Mouse (Mus musculus) gastrocnemius, postnatal 36 days (tissue): ENCODE measurements at regions not wholly inside any gene's neighbourhood (a gene's known extent, or its start where the extent isn't known, plus 50 kb on each side); places are given as distances from the start of the nearest gene placed in this dataset.

Experiments used
- DNase-seq, 2 experiments: peaks; one replicate each; pipeline ENCODE4 v3.0.0; 2022
- intact Hi-C: fragments of 180-260 bp; cut with DNase I; formaldehyde crosslinking; loops from one replicate; pipeline ENCODE4 v1.15.1; 2025

DNA sequence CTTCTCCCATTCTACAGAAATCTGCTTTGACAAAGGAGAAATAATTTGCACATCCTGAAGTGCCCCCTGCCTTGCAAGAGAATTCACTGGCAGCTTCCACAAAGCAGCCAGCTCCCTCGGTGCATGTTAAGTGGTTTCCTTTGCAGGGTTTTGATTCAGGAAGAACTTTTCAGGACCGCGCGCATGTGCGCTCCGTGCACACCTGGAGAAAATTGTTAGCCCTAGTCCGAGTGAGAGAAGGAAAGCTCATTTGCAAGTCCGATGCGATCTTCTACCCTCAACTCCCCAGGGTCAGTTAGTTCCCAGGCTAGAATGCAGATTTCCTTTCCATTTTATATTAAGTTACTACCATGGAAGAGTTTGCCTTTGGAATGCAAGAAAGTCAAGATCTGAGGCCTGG, 145.8 kb upstream of the Fstl4 start:
- DNase-seq, result no peak
- intact Hi-C loops, result no loop called here

DNA sequence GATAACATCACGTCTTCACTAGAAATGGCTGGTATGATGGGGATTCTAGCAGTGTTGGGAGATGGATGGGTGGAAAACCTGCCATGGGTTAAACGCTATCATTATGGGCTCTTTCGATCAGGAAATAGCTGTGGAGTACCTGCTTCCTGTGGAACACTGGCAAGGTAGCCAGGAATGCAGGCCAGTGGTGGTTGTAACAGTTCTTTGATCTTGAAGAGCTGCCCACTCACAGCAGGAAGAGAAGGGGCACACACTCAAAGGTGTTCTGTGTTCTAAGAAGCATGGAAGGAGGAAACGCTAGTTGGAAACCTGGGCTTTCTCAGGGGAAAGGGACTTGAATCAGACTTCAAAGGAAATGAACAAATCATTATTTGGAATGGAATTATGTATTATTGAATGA, 141.6 kb upstream of the Fstl4 start:
- DNase-seq, result no peak
- intact Hi-C loops, result no loop called here

DNA sequence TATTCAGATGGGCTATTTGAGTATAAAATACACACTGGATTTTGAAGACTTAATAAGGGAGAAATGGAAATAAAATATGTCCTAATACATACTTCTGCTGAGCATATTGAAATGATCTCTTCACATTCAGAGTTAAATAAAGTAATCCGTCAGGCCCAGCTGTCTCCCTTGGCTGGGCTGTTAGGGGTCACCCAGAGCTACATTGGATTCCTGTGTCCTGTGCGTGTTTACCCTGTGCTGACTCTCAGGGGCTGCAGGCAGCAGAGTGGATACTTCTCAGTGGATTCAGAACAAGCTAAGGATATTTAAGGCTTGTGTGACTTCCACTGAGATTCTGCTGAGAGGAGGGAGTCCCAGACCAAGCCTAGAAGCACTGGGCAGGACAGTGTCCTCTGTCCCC, 135.6 kb upstream of the Fstl4 start:
- intact Hi-C loops, result no loop called here
- no peak for DNase-seq

DNA sequence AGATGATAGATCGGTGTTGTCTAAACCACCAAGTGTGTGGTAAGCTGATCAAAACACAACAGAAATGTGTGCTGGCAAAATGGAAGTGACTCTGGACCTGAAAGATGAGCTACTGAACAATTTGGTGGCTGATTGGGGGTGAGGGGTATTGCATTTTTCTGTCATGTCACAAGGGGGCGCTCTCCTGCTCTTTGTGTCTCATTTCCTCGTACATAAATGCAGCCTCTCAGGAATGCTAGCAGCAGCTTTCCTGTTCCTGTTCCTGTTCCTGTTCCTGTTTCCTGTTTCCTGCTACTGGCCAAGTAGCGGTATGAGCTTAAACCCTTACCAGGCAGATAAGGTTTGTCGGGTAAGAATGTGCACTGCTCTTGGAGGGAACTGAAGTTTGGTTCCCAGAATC, 134.7 kb upstream of the Fstl4 start:
- intact Hi-C loops, result no loop called here
- no peak for DNase-seq

DNA sequence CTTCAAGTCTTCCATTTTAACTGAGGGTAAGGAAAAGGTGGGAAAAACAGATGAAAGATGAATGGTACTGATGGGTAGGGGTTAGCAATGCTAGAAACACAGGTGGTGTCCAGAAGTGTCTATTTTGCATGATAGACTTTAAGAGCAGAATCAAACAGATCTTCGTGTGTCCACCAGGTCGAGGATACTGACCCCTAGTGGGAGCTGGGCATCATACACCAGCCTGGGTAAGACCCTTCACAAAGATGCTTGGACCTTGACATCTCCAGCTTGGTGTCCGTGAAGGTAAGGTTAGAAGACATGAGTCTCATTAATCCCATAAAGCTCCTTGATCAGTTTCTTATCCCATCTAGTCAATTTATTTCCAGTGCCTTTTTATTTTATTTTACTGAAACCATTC, 132.9 kb upstream of the Fstl4 start:
- DNase-seq, result no peak
- intact Hi-C loops, result no loop called here

DNA sequence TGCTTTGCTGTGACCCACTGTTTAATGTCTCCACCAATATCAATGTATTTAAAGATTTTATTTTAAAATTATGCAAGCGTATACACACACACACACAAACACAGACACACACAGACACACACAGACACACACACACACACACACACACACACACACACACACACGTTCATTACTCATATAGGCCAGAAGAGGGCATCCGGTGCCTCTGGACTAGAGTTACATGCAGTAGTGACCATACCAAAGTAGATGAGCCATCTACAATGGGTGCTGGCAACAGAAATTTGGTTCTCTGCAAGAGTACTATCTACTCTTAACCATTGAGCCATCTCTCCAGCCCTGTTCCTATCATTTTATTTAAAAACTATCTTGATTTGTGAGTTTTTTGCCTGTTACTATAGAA, 130.2 kb upstream of the Fstl4 start:
- no peak for DNase-seq
- intact Hi-C loops, result no loop called here

DNA sequence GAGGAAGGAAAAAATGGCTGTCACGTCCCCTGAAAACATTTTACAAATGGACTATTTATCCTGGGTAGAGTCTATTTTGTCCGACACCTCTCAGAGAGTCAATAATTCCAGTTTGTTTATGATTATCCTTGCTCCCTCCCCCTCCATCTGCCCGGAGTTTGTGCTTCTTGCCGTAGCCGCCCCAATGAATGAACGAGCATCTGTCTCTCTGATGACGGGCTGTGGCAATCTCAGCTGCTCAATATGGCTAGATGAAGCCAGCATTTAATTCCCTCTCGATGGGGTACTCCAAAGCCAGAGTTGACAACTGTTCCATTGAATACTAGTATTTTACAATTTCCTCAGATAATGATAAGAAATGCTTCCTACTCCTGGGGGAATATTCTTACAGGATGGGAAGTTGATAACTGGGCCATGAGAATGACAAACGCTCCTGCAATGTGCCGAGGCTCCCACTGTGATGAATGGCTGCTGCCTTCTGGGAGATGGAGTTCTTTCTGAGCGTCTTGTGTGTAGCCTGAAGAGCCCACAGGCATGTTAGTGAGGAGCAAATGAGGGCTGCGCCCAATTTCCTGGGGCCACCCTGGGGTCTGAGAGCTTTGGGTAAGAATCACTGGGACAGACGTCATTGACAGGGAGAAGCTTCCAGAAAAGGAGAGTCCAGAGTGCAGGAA, 128.6 kb upstream of the Fstl4 start:
- intact Hi-C loops, result no loop called here
- no peak for DNase-seq

DNA sequence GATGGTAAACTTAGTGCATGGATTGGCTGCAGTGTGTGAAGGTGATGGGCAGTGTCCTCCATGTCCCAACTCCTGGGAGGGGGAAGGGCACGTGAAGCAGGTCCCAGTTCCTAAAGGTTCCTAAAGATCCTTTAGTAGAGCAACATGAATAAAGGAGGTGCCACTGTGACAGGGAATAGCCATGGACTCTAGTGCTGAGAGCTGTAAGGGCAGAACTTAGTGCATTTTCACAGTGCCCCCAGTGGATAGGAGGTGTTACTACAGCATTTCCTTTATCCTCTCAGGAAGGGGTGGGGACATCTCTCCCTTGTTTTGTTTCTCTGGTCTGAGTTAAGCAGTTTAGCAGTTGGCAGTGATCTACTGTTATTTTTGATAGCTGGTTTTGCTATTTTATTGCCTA, 125.5 kb upstream of the Fstl4 start:
- intact Hi-C loops, result no loop called here
- DNase-seq, result no peak

DNA sequence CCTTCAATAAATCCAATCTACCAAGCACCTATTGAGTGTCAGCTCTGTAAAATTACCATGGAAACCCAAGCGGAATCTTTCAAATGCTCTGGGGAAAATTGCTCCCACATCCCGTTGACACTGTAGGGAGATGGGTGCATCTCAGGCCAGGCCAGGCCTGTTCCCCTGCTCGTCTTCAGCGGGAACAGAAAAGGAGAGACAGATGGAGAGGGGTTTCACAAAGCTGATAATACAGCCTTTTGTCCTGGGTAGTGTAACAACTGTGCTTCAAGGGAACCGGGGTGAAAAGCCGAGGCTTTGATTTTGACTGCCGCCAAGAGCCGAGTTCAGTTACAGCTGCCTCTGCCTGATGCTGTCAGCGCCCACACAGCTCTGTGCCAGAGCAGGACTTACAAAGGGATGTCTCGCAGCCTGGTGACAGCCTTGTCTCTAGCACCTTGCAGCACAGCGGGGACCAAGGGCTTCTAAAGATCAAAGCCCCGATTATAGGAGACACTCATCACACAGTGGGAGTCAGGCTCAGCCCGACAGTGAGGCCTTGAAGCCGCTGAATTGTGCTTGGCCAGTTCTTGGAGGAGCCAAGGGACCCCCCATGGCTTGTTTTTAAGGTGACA, 122.6 kb upstream of the Fstl4 start:
- intact Hi-C loops, result no loop called here
- no peak for DNase-seq

DNA sequence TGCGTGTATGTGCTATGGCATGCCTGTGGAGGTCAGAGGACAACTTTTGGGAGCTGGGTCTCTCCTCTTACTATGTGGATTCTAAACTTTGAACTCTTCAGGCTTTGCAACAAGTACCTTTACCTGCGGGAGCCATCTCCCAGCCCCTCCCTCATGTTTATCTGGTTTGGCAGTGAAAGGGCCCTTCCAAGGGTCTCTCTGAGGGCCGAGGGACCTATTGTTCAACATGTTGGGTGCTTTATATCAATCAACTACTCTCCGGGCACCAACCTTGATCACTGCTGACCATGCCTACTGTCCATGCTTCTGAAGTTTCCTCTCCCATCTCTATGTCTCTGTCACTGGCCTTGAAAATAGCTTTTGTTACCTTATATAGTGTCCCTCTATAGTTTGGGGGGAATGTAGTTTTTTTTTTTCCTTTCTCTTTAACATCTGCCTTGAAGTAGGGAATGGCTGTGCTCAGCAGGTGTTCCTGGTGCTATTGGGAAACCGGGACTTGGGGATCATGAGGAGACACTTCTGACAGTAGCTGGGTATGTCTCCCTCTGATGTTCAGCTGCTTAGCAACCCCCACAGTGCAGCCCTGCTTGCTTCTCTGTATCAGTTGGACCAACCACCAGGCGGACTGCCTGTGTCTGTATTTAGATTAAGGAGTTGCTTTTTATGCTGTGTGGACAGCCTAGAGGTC, 120.2 kb upstream of the Fstl4 start:
- no peak for DNase-seq
- intact Hi-C loops, result no loop called here

DNA sequence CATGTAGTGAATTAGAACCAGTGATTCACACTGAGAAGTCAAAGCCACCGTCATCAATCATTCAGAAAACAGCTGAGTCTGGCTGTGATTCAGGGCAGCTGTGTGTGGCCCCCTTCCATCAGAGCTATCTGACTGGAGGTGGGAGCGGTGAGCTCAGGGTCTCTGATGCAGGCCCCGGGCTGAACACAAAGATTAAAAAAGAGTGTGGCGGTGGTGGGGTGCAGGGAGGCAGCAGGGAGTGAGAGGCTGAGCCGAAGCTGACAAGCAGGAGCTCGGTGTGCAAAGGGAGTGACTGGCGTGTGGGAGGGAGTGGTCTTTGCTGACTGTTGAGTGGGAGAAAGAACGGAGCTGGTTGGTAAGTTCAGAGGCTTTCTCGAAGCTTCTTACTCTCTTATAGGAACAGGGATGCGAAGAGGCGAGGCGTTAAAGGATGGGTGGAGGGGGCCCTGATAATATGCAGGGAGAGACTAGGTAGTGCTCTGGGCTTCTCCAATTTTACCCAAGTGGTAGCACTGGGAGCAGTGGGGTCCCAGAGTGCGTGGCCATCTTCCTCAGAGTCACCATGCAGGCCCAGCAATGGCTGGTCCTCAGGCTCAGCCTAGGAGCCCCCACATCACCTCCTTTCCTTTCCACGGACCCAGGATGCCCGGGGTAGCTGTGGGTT, 116.1 kb upstream of the Fstl4 start:
- intact Hi-C loops, result no loop called here
- no peak for DNase-seq

DNA sequence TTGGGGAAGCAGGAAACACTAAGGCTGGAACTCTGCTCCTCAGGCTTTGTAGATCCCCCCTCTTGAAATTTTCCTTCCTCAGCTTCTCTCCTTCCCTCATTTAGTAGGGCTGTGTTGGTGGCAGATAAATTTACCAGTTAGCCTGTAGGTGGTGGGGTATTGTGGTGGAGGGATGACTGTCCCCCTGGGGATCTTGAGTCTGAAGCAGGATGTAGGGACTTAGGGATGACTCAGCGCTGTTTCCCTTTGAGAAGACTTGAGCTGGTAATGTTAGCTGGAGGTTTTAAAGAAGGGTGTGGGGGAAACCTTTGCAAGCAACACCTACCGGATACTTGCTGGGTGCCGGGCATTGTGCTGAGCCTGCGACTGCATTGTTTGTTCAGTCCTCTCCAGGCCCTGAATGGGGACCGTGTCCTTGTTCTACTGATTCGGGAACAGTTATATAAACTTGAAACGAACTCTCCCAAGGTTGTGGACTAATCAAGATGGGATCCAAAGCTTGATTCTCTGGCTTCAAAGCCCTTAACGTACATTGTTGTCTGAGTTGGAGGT, 115.5 kb upstream of the Fstl4 start:
- intact Hi-C loops, result no loop called here
- DNase-seq, result no peak

DNA sequence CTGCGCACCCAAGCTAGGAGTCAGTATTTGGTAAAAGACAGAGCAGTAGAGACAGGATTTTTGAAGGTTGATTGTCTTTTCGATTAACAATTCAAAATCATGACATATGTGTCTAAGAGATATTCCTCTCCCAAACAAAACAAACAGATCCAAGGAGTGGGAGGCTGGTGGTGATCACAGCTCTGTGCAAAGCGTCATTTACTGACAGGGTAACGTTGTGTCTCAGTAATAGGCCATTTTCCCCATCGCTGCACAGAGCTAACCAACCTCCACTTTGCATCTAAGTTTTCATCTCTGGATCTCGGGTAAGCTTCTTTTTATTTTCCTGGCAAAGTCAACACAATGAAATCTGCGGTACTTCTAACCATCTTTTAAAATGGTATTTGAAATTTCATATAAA, 109.8 kb upstream of the Fstl4 start:
- intact Hi-C loops, result no loop called here
- DNase-seq, result no peak

DNA sequence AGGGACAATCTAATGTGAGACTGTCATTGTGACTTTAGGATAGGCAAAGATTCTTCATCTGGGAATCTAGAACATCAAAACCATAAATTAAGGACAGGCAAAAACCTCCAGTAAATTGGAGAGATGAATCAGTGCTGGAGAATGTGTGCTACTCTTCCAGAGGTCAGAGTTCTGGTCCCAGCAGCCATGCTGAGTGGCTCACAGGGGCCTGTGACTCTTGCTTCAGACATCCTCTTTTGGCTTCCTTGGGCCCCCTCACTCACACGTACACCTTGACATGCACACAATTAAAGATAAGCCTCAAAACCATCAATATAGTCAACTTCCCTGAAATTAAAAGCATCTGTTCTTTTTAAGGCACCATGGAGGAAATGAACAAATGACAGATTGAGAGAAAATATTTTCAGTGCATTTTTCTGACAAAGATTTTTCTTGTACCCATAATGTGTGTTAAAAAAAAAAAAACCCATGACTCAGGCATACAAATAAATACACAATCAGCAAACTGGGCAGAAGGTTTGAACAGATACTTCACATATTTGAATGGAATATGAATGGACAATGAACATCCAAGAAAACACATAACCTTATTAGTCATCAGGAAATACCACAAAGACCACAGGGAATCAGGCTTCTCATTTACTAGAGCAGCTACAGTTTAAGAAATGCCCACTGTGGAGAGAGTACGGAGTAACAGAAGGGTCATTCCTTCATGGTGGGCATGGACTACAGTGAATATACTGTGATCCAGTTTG, 108.5 kb upstream of the Fstl4 start:
- intact Hi-C loops, result no loop called here

DNA sequence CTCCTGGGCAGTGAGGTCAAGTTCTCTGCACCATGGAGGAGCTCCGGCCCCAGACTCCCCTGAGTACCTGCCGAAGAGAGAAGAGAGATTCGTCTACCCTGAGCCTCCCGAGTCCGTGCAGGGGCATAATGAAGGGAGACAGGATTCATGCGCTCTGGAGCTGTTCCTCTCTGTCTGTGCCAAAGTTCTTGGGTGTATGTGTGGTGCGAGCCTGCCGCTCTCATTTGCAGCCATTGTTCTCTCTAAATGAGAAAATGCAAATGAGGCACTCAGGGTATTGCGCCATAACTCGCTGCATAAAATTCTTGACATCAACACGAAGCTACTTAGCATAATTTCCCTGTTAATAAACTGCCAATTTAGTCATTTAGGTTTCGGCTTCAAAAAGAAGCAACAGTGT, 103.2 kb upstream of the Fstl4 start:
- intact Hi-C loops, result no loop called here
- DNase-seq, result no peak

More for the DNA sequence above, 108.5 kb upstream of the Fstl4 start:
- DNase-seq, result no peak

DNA sequence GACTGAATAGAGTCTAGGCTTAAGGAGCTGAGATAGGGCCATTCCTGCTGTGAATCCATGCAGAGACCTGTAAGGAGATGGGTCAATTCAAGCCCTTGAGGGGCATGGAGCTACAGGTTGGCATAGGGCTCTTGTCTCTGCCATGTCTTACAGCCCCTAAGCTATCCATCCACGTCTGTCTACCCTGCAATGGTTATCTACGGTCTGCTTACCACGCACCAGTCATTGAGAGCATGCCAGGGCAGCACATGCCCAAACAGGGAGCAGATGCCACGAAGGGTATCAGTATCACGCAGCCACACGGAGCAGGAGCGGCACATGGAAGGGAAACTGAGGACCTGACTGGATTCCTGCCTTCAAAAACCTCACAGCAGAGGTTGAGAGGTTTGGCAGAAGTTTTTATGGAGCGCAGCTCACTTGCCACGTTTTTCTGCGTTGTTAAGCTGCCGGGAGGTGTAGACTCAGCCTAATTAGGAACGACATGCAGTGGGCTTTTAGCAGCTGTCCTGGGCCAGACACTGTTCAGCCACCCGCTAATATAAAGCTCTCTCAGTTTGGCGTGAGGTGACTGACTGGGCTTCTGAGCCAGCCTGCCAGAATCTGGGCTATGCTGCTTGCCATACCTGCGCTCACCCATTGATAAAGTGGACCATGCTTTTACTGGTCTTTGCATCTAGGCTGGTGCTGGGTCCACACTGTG, 102.4 kb upstream of the Fstl4 start:
- DNase-seq, result no peak

DNA sequence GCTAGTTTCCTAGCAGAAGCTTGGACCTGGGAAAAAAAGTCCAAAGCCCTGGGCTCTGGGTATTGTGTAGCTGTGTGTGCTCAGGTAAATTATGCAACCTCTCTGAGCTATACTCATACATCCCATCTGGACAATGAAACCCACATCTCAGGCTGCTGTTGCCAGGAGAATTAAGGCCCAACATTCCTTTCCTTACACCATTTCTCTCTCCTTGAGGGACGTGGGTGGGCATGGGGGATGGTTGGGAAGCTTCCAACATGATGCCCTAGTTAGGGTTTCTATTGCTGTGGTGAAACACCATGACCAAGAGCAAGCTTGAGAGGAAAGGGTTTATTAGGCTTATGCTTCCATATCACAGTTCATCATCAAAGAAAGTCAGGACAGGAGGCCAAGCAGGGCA, 99.1 kb upstream of the Fstl4 start:
- intact Hi-C loops, result no loop called here
- no peak for DNase-seq

More for the DNA sequence above, 102.4 kb upstream of the Fstl4 start:
- intact Hi-C loops, result no loop called here

DNA sequence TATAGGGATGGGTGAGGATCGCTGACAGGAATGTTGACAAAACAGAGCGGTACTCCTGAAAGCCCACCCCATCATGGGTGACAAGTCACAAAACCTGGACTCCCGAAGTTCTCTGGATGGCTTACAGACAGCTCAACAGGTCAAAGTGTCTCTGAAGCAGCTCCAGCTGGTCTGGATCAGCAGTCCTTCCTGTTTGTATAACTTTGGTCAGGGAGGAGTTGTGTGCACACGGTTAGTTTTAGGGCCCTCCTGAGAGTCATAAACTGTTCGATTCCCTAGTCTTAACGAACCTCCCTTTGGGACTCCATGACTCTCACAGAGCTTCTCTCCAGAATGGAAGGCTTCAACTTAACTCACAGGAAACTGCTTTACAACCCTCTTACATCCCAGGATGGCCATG, 89.4 kb upstream of the Fstl4 start:
- no peak for DNase-seq
- intact Hi-C loops, result no loop called here

DNA sequence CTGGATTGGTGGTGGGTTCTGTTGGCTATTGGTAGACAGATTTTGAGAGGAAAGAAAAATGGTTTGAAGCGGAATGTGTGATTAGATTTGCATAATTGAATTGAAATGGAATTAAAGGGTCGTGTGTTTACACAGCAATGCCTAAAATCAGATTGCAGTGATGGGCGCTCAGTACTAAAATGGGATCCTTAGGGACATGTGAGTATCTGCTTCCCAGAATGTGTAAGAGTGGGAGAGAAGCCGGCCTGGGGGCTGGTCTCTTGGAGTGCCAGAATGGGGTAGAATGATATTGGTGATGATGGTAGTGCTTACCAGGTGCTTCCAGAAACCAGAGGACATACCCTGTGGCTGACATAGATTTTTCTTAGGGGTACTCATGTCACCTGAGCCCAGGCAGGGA, 86.2 kb upstream of the Fstl4 start:
- no peak for DNase-seq
- intact Hi-C loops, result no loop called here

DNA sequence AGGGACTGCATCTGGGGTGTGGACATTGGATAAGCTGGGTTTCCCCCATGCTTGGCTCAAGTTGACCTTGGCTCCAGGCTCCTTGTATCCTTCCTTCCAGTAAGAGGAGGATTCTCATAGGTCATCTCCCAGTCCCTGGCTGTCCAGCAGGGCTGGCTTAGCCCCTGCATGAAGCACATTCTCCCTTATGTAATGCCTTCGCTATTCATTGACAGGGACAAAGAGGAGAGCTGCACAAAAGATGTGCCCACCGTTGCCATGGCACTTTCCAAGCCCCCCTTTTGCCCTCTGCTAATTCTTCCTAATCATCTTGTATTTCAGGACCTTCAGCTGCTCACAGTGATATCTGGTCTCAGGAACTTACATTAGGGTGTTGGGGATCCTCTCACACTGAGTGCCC, 79.0 kb upstream of the Fstl4 start:
- intact Hi-C loops, result no loop called here
- DNase-seq, result no peak
